Mouse (Mus musculus) neural tube, embryonic 13.5 days (tissue): ENCODE results near the gene Gm3685. TPM values are rescaled to one million over a fixed set of nuclear protein-coding genes. Genes with fewer than 3 reads are reported as not detected.
"Not testable (repeated sequence)": the region's sequence is repeated elsewhere in the genome, so short reads cannot be mapped to it uniquely, and the experiment has no call there.

ENCODE experiments used
- ATAC-seq: fragments of 200-750 bp; cut with Nextera tagmentation; 2 replicates; pipeline ENCODE4 v1.8.0; 2017; ENCODE audit warnings: low read depth, mild to moderate bottlenecking, moderate TSS enrichment, moderate library complexity
- H3K27ac ChIP-seq: fragments of 300-500 bp; sonication (generic); replicated peaks from 2 replicates; pipeline ENCODE4 v1.5.1; 2015; ENCODE audit warnings: moderate library complexity, mild to moderate bottlenecking, inconsistent platforms
- H3K27me3 ChIP-seq: fragments of 300-500 bp; sonication (generic); 2 replicates; pipeline ENCODE4 v1.6.1; 2015; ENCODE audit warnings: mild to moderate bottlenecking, inconsistent platforms
- H3K36me3 ChIP-seq: fragments of 300-500 bp; sonication (generic); 2 replicates; pipeline ENCODE4 v1.6.1; 2015; ENCODE audit warnings: mild to moderate bottlenecking, inconsistent platforms
- H3K4me1 ChIP-seq: fragments of 300-500 bp; sonication (generic); replicated peaks from 2 replicates; pipeline ENCODE4 v1.6.1; 2015; ENCODE audit warnings: inconsistent platforms
- H3K4me2 ChIP-seq: fragments of 300-500 bp; sonication (generic); 2 replicates; pipeline ENCODE4 v1.6.1; 2015; ENCODE audit warnings: inconsistent platforms, mild to moderate bottlenecking, moderate library complexity
- H3K4me3 ChIP-seq: fragments of 300-500 bp; sonication (generic); 2 replicates; pipeline ENCODE4 v1.5.1; 2015; ENCODE audit warnings: mild to moderate bottlenecking, inconsistent platforms
- H3K9ac ChIP-seq: fragments of 300-500 bp; sonication (generic); 2 replicates; pipeline ENCODE4 v1.6.1; 2015; ENCODE audit warnings: moderate library complexity, mild to moderate bottlenecking, inconsistent platforms
- H3K9me3 ChIP-seq: fragments of 300-500 bp; sonication (generic); 2 replicates; pipeline ENCODE4 v1.6.1; 2016; ENCODE audit warnings: inconsistent platforms
- WGBS: fragments of 180-500 bp; shearing (Covaris S2); methylation state at CpG from one replicate; pipeline ENCODE4 v1.1.7; 2015; 5-methylcytosine and 5-hydroxymethylcytosine counted together
- polyA plus RNA-seq: library from polyadenylated mRNA; unstranded; fragments of >200 nt; fragmentation: Nextera tagmentation; extraction: Ambion mirVana; gene quantifications from 2 replicates; pipeline ENCODE4 v1.2.1, GENCODE M21; 2015

Gene Gm3685
- not detected in 2 replicates for polyA plus RNA-seq

- not testable (repeated sequence) for H3K4me3 ChIP-seq, ATAC-seq, H3K9ac ChIP-seq, H3K27me3 ChIP-seq, H3K4me2 ChIP-seq, H3K27ac ChIP-seq, H3K4me1 ChIP-seq, H3K9me3 ChIP-seq, H3K36me3 ChIP-seq
- no CpG with 5 or more reads among the region's 2 CpGs for WGBS
Observed at GRCm38 (mm10) chr14:7044870-7045269, at the start of gene Gm3685. Gene Gm3685 (minus strand): TSS chr14:7044970.

GRCm38 (mm10) chr14:7026781-7027749 is 17.7 kb downstream of the Gm3685 start, which contains the start of gene Gm10406:
Gene Gm10406 (minus strand): TSS chr14:7027449.
- not testable (repeated sequence) for ATAC-seq, H3K4me1 ChIP-seq, H3K27me3 ChIP-seq, H3K36me3 ChIP-seq, H3K9me3 ChIP-seq
- Histone ChIP-seq H3K9ac (peak within 1 kb of the TSS; percentile 78), H3K4me2 (peak within 1 kb of the TSS; percentile 82), H3K27ac (peak within 1 kb of the TSS; percentile 72), H3K4me3 (peak within 1 kb of the TSS; percentile 54)
- 2% methylated on average over 32 of the region's 70 CpGs for WGBS

GRCm38 (mm10) chr14:7026274-7026673 is 18.5 kb downstream of the Gm3685 start:
- not testable (repeated sequence) for H3K4me1 ChIP-seq, H3K36me3 ChIP-seq, ATAC-seq, H3K9ac ChIP-seq, H3K27me3 ChIP-seq, H3K9me3 ChIP-seq, H3K27ac ChIP-seq
- 12% methylated on average over 9 of the region's 9 CpGs for WGBS
- Histone ChIP-seq H3K4me2 (peak overlapping the region; percentile 82), H3K4me3 (peak overlapping the region; percentile 54)

Other genes with a start within 250 kb of the Gm3685 start
- not detected in 2 replicates for gene Gm3642, start 204.7 kb downstream of the Gm3685 start, polyA plus RNA-seq
- 5.4 and 6.9 TPM in 2 replicates for gene Gm3667, start 155.0 kb downstream of the Gm3685 start, polyA plus RNA-seq
- not detected in 2 replicates for gene Gm6356, start 71.2 kb downstream of the Gm3685 start, polyA plus RNA-seq
- 2.7 and 3.7 TPM in 2 replicates for gene Gm10406, start 17.5 kb downstream of the Gm3685 start, polyA plus RNA-seq
- gene Gm3696, start 55.7 kb upstream of the Gm3685 start, polyA plus RNA-seq, result 5.4 and 5.8 TPM in 2 replicates
- not detected in 2 replicates for gene Gm6676, start 80.4 kb upstream of the Gm3685 start, polyA plus RNA-seq
- gene Gm3512, start 129.6 kb upstream of the Gm3685 start, polyA plus RNA-seq, result 8.8 and 9.6 TPM in 2 replicates
- not detected in 2 replicates for gene Gm16434, start 149.6 kb upstream of the Gm3685 start, polyA plus RNA-seq
- gene Gm3727, start 219.7 kb upstream of the Gm3685 start, polyA plus RNA-seq, result not detected in 2 replicates